Mouse (Mus musculus): ENCODE data around the gene Sgf29.

DNA sequence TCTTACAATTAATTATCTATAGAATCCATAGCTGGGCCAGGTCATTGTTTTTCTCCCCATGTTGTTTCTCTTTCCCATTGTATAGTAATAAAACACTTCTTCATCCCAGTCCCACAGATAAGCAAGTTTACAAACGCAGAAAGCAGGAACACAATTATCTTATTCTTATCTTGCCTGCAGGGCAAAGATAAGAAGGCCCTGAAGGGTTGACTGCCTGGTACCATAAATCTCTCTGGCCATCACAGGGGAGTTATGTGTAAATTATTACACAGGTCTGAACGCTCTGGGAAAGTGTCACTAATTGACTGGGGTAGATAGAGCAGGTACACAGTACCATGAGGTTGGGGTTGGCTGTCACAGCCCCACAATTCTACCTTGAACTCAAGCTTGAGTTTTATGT, 1.7 kb downstream of the Sgf29 start:
- TF ChIP-seq TAL1 (IDR thresholded peaks at IDR 0.05; ENCODE audit: low read length) (no peak), GATA1 (IDR thresholded peaks at IDR 0.05; ENCODE audit: low read length) (peak; percentile 82)

Data from erythroblast, embryonic 14.5 days (primary cell).